Mouse (Mus musculus) heart, adult 2 months (tissue): ENCODE results near the gene Plcb4. TPM values are rescaled to one million over a fixed set of nuclear protein-coding genes. Genes with fewer than 3 reads are reported as not detected.

Source experiments
- DNase-seq, 2 experiments: peaks; one replicate each; pipeline ENCODE4 v3.0.0; 2021
- H3K27ac ChIP-seq: fragments of 200-600 bp; 2 replicates; pipeline ENCODE4 v1.8.1; 2022
- H3K27me3 ChIP-seq: fragments of 200-500 bp; 2 replicates; pipeline ENCODE4 v1.6.1; 2012; ENCODE audit warnings: mild to moderate bottlenecking, low read length, inconsistent platforms, mixed read lengths; ENCODE audit not compliant: control insufficient read depth, insufficient read depth
- H3K36me3 ChIP-seq: fragments of 200-500 bp; 2 replicates; pipeline ENCODE4 v1.6.1; 2012; ENCODE audit warnings: low read length, inconsistent platforms; ENCODE audit not compliant: control insufficient read depth, insufficient read depth
- H3K4me1 ChIP-seq: fragments of 200-500 bp; 2 replicates; pipeline ENCODE4 v1.6.1; 2011; ENCODE audit warnings: low read length; ENCODE audit not compliant: control insufficient read depth, insufficient read depth
- H3K4me3 ChIP-seq: fragments of 200-600 bp; 2 replicates; pipeline ENCODE4 v1.8.1; 2022
- H3K79me2 ChIP-seq: fragments of 200-500 bp; replicated peaks from 2 replicates; pipeline ENCODE4 v1.6.1; 2012; ENCODE audit warnings: mild to moderate bottlenecking, inconsistent platforms, low read length, moderate library complexity, mixed read lengths; ENCODE audit not compliant: control insufficient read depth, insufficient read depth
- H3K9ac ChIP-seq: fragments of 200-500 bp; 2 replicates; pipeline ENCODE4 v1.6.1; 2012; ENCODE audit warnings: low read depth, mild to moderate bottlenecking, control low read depth, inconsistent platforms, low read length, mixed read lengths
- CTCF ChIP-seq: fragments of 200-600 bp; IDR thresholded peaks from 2 replicates; pipeline ENCODE4 v1.8.1; 2022; ENCODE audit warnings: antibody characterized with exemption, mild to moderate bottlenecking, moderate library complexity
- EP300 ChIP-seq: fragments of 200-500 bp; IDR thresholded peaks from 2 replicates; pipeline ENCODE4 v1.6.1; 2011; ENCODE audit warnings: low read depth, low read length, control low read depth; ENCODE audit not compliant: insufficient read depth
- POLR2A ChIP-seq: fragments of 200-500 bp; IDR thresholded peaks from 2 replicates; pipeline ENCODE4 v1.6.1; 2011; ENCODE audit warnings: mild to moderate bottlenecking, low read depth, low read length, control low read depth; ENCODE audit not compliant: insufficient read depth
- WGBS: fragments of 180-500 bp; shearing (Covaris S2); methylation state at CpG from one replicate; pipeline ENCODE4 v1.1.7; 2018; 5-methylcytosine and 5-hydroxymethylcytosine counted together
- intact Hi-C: fragments of 180-260 bp; cut with DNase I; formaldehyde crosslinking; loops from one replicate; pipeline ENCODE4 v1.15.1; 2025
- polyA plus RNA-seq: library from polyadenylated mRNA; depleted of rRNA; stranded (reverse); fragments of >200 nt; gene quantifications from 2 replicates; pipeline ENCODE4 v1.2.3, GENCODE M21; 2012
- total RNA-seq, 2 experiments: library from RNA; stranded (reverse); gene quantifications; 2 replicates each; pipeline ENCODE4 v1.2.3; 2021

Plcb4 gene
- total and polyA plus RNA-seq, 3 experiments: 23.1 to 60.2 (median 55.0) TPM

GRCm38 (mm10) chr2:135810841-135811240 lies 152.0 kb downstream of the Plcb4 start:
- Histone ChIP-seq H3K27ac (no peak overlapping the region; the same call in 1 of the 2 replicates), H3K27me3 (no peaks in the 10 kb centered on the region), H3K4me3 (no peak overlapping the region), H3K36me3 (peaks cover 9% of the 10 kb centered on the region), H3K4me1 (peaks cover 8% of the 10 kb centered on the region), H3K79me2 (no peaks in the 10 kb centered on the region; the same call in 1 of the 2 replicates), H3K9ac (no peak overlapping the region)
- intact Hi-C loops: no loop called here
- 72% methylated on average over 6 of the region's 6 CpGs for WGBS
- TF ChIP-seq CTCF: no peak
- TF ChIP-seq EP300: no peak
- TF ChIP-seq POLR2A: no peak
- DNase-seq: peak in 1 of 2 experiments; percentile 30

GRCm38 (mm10) chr2:135811453-135812101 lies 152.8 kb downstream of the Plcb4 start:
- no peaks in the 10 kb centered on the region; the same call in 1 of the 2 replicates for H3K79me2 ChIP-seq
- H3K4me1 ChIP-seq: peaks cover 8% of the 10 kb centered on the region
- WGBS: 56% methylated on average over 5 of the region's 5 CpGs
- TF ChIP-seq EP300: no peak
- no peak for TF ChIP-seq POLR2A
- intact Hi-C loops: no loop called here
- H3K4me3 ChIP-seq: no peak overlapping the region
- peaks cover 6% of the 10 kb centered on the region for H3K36me3 ChIP-seq
- DNase-seq: no peak
- no peak overlapping the region for H3K9ac ChIP-seq
- H3K27me3 ChIP-seq: no peaks in the 10 kb centered on the region
- no peak overlapping the region; the same call in 1 of the 2 replicates for H3K27ac ChIP-seq

- Histone ChIP-seq H3K9ac (no peak overlapping the region), H3K27ac (no peak overlapping the region), H3K27me3 (no peaks in the 10 kb centered on the region), H3K4me3 (no peak overlapping the region), H3K4me1 (peaks cover 8% of the 10 kb centered on the region), H3K79me2 (no peaks in the 10 kb centered on the region; the same call in 1 of the 2 replicates), H3K36me3 (peaks cover 6% of the 10 kb centered on the region)
- DNase-seq: no peak
- intact Hi-C loops: no loop called here
- TF ChIP-seq POLR2A (no peak), CTCF (no peak), EP300 (no peak)
- WGBS: 84% methylated on average over 8 of the region's 8 CpGs
These were observed 154.0 kb downstream of the Plcb4 start for GRCm38 (mm10) chr2:135812701-135813246.

GRCm38 (mm10) chr2:135820691-135821090 lies 161.9 kb downstream of the Plcb4 start:
- H3K27me3 ChIP-seq: no peaks in the 10 kb centered on the region
- no peak for DNase-seq
- peaks cover 2% of the 10 kb centered on the region; the same call in 1 of the 2 replicates for H3K79me2 ChIP-seq
- H3K9ac ChIP-seq: no peak overlapping the region
- peaks cover 8% of the 10 kb centered on the region for H3K4me1 ChIP-seq
- H3K36me3 ChIP-seq: peaks cover 15% of the 10 kb centered on the region
- 75% methylated on average over 2 of the region's 2 CpGs for WGBS
- intact Hi-C loops: no loop called here
- TF ChIP-seq EP300: no peak
- no peak for TF ChIP-seq CTCF
- TF ChIP-seq POLR2A: no peak
- H3K27ac ChIP-seq: no peak overlapping the region
- H3K4me3 ChIP-seq: no peak overlapping the region

- Histone ChIP-seq H3K27ac (no peak overlapping the region), H3K4me3 (no peak overlapping the region), H3K4me1 (peaks cover 11% of the 10 kb centered on the region), H3K27me3 (no peaks in the 10 kb centered on the region), H3K9ac (no peak overlapping the region), H3K36me3 (peaks cover 20% of the 10 kb centered on the region), H3K79me2 (peaks cover 2% of the 10 kb centered on the region; the same call in 1 of the 2 replicates)
- intact Hi-C loops: no loop called here
- WGBS: 91% methylated on average over 1 of the region's 1 CpGs
- DNase-seq: no peak
- TF ChIP-seq EP300 (no peak), CTCF (no peak), POLR2A (no peak)
These were observed 164.9 kb downstream of the Plcb4 start for GRCm38 (mm10) chr2:135823690-135824089.

- no peaks in the 10 kb centered on the region for H3K27me3 ChIP-seq
- H3K79me2 ChIP-seq: peaks cover 2% of the 10 kb centered on the region; the same call in 1 of the 2 replicates
- no peak for TF ChIP-seq EP300
- no peak for TF ChIP-seq CTCF
- TF ChIP-seq POLR2A: no peak
- no peak overlapping the region for H3K4me3 ChIP-seq
- no peak for DNase-seq
- H3K36me3 ChIP-seq: peaks cover 26% of the 10 kb centered on the region
- intact Hi-C loops: loop anchor here (5.0 kb wide), 1 partner anchor 93 kb away; no protein-coding TSS in a partner anchor
- no peak overlapping the region for H3K9ac ChIP-seq
- peak overlapping the region; percentile 12 for H3K27ac ChIP-seq
- WGBS: 100% methylated on average over 1 of the region's 1 CpGs
- peaks cover 15% of the 10 kb centered on the region for H3K4me1 ChIP-seq
These were observed 165.9 kb downstream of the Plcb4 start for GRCm38 (mm10) chr2:135824757-135825156.
